Comparison of ENCODE assay signal across 8 mouse cellular contexts in the genomic region with DNA sequence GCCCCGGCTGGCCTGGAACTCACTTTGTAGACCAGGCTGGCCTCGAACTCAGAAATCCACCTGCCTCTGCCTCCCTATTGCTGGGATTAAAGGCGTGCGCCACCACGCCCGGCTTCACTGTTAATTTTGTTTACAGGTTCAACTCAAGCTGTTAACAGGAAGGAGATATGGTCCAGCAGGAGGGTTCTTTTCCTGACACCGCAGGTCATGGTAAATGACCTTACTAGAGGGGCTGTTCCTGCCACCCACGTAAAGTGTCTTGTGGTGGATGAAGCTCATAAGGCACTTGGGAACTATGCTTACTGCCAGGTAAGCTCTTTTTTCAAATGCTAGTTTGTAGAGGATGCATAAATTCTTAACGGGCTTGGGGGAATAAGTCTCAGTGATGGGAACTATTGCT. TPM values are rescaled to one million over a fixed set of nuclear protein-coding genes. Genes with fewer than 3 reads are reported as not detected.
DNase-seq lines count a peak whose midpoint lies in the region; ATAC-seq lines count a peak whose summit lies in the region.

No protein-coding gene starts in this region.

- peaks cover 43% of the 10 kb centered on the region for H3K4me1 ChIP-seq in liver, embryonic 12.5 days

- peaks cover 30% of the 10 kb centered on the region for H3K36me3 ChIP-seq in liver, embryonic 12.5 days

- H3K4me3 ChIP-seq in liver, embryonic 12.5 days = peak overlapping the region; percentile 94

- no peaks in the 10 kb centered on the region for H3K27me3 ChIP-seq in liver, embryonic 12.5 days (replicated peaks)

- no peaks in the 10 kb centered on the region for H3K9me3 ChIP-seq in liver, embryonic 12.5 days (replicated peaks)

- WGBS in liver, embryonic 12.5 days (ENCODE audit: insufficient replicate concordance) = 47% methylated on average over 9 of the region's 9 CpGs

- H3K27ac ChIP-seq in liver, embryonic 12.5 days = no peak overlapping the region; the same call in 1 of the 2 replicates

- peak overlapping the region; percentile 86 for H3K4me2 ChIP-seq in liver, embryonic 12.5 days

- DNase-seq in cerebellum, adult 11-12 months = peak; percentile 16
- no peak for DNase-seq in cerebellum, adult 11 months
- DNase-seq in spleen, postnatal 36 days (ENCODE audit: low spot score in 2 of 2) = peak; percentile 6
- DNase-seq in spleen, adult 18-20 months = no peak
- no peak for DNase-seq in adrenal gland, postnatal 14 days
- DNase-seq in right cerebral cortex, adult 2 months (ENCODE audit: low spot score in 2 of 2) = no peak
- no peak for DNase-seq in spleen, postnatal 10 days (ENCODE audit: low spot score in 2 of 2)

- H3K9ac ChIP-seq in liver, embryonic 12.5 days = peak overlapping the region; percentile 91

- ATAC-seq in liver, embryonic 12.5 days = no peak

RNA-seq across cellular contexts. Expression of a gene that starts 1.5 kb away (rescaled TPM):
- polyA plus RNA-seq in liver, embryonic 12.5 days (2016; fragmentation: Nextera tagmentation; extraction: Ambion mirVana) = 10.5 TPM in 2 replicates
- 11.6 and 13.4 TPM in 2 replicates for total RNA-seq in adrenal gland, postnatal 14 days (2021)

RNA-seq across cellular contexts. Expression of a gene that starts 3.1 kb away (rescaled TPM):
- 226 and 234 TPM in 2 replicates for polyA plus RNA-seq in liver, embryonic 12.5 days (2016; fragmentation: Nextera tagmentation; extraction: Ambion mirVana)
- total RNA-seq in adrenal gland, postnatal 14 days (2021) = 107 and 111 TPM in 2 replicates

RNA-seq across cellular contexts. Expression of a gene that starts 40.8 kb away (rescaled TPM):
- polyA plus RNA-seq in liver, embryonic 12.5 days (2016; fragmentation: Nextera tagmentation; extraction: Ambion mirVana) = 29.1 and 30.2 TPM in 2 replicates
- total RNA-seq in adrenal gland, postnatal 14 days (2021) = 33.0 and 40.5 TPM in 2 replicates

Comparison
In these comparisons a context has a peak if more than half of its experiments do, and no peak if none do; other contexts are left out.
1. DNase-seq: peak in cerebellum, adult 11-12 months (single experiment) and spleen, postnatal 36 days (2 of 2); none in cerebellum, adult 11 months (single experiment), spleen, adult 18-20 months (0 of 2), adrenal gland, postnatal 14 days (single experiment), right cerebral cortex, adult 2 months (0 of 2) and spleen, postnatal 10 days (0 of 2).